Mouse (Mus musculus) kidney, postnatal 25 days (tissue): ENCODE data around the gene Camta2.
A peak's percentile ranks its signal among the peaks of the same experiment; 100 is the strongest.

ENCODE experiments used
- DNase-seq, 2 experiments: peaks; one replicate each; pipeline ENCODE4 v3.0.0; 2021; ENCODE audit warnings: mixed read lengths in 2 of 2

Gene Camta2

GRCm38 (mm10) chr11:70687601-70688199 is at the start of gene Camta2:
TSS of gene Camta2 (minus strand) at chr11:70688105.
- DNase-seq, result peak; percentile 94 to 95

GRCm38 (mm10) chr11:70733256-70733655 is 45.4 kb upstream of the Camta2 start:
- no peak for DNase-seq

DNA sequence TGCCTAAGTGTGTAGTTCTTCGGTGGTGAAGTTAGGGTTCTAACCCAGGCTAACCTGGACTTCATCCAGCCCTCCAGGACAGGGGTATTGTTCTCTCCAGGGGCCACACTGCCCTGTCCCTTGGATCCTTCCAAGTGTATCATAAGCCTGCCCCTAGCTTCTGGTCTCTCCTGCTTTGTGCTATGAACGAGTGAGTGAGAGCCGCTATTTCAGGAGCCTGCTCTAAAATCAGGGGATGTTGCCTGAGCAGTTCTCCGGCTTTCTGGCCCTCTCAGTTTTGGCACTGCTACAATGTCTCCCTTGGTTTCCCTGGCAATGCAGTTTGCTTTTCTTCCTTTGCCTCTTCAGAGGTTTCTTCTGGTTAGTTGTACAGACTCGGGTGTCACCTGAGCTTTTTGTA is 43.3 kb upstream of the Camta2 start:
- peak in 1 of 2 experiments; percentile 29 for DNase-seq

- peak; percentile 68 to 81 for DNase-seq
Observed at GRCm38 (mm10) chr11:70730427-70731038, 42.6 kb upstream of the Camta2 start.

DNA sequence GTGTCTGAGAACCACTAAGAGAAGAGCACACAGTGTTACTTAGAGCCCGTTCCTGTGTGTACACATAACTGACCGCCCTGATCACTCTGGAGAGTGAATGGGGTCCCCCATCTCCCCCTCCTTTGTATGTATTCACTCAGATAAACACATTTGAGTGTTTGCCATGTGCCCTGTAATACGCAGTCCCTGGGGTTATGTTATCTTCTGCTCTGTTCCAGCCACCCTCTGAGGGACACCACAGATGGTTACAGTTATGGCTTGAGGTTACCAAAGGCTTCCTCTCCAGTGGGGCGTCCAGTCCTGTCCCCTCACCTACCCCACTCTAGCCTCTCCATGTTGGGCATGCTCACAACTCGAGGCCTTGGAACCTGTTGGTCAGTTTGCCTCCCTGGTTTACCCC is 39.5 kb upstream of the Camta2 start:
- no peak for DNase-seq

- DNase-seq, result no peak
Observed at GRCm38 (mm10) chr11:70726585-70726984, 38.7 kb upstream of the Camta2 start.

- peak; percentile 49 to 62 for DNase-seq
Observed at GRCm38 (mm10) chr11:70724706-70725105, 36.8 kb upstream of the Camta2 start.

DNA sequence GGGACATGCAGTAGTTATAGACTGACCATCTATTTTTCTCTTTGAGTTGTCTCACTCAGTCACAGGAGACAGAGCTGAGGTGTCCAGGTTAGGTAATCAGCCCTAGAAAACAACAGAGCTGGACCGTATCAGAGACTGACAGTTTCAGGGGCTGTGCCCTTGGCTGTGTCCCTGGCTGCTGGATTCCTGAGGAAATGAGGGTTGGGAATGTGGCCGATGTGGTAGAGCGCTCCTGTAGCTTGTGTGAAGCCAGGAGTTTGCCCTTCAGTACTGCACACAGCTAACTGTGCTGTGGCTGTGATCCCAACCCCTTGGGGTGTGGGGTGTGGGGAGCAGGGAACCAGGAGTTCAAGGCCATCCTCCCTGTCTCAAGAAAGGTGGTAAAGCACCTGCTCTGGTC is 33.2 kb upstream of the Camta2 start:
- peak in 1 of 2 experiments; percentile 42 for DNase-seq

GRCm38 (mm10) chr11:70720567-70720966 is 32.7 kb upstream of the Camta2 start:
- DNase-seq, result peak in 1 of 2 experiments; percentile 13

GRCm38 (mm10) chr11:70718481-70718880 is 30.6 kb upstream of the Camta2 start:
- no peak for DNase-seq

GRCm38 (mm10) chr11:70715832-70716231 is 27.9 kb upstream of the Camta2 start:
- no peak for DNase-seq

GRCm38 (mm10) chr11:70713222-70713621 is 25.3 kb upstream of the Camta2 start:
- DNase-seq, result no peak

- no peak for DNase-seq
Observed at GRCm38 (mm10) chr11:70711026-70711425, 23.1 kb upstream of the Camta2 start.

DNA sequence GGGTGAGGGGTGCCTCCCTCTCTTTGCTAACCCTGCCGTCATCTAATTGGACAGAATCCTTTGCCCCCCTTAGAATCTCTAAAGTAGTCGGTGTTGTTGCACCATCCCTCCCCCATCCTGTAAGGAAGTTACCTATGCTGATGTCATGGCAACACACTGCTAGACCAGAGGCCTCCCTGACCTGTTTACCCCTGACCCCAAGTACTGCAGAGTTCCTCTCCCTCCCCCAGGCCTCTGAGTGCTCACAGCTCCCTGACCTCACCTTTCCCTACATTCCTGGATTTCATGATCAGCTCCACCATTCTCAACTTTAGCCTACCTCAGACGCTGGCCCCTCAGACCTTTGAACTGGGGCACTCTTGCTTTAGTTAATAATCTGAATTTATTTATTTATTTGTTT is 18.2 kb upstream of the Camta2 start:
- DNase-seq, result peak in 1 of 2 experiments; percentile 34

DNA sequence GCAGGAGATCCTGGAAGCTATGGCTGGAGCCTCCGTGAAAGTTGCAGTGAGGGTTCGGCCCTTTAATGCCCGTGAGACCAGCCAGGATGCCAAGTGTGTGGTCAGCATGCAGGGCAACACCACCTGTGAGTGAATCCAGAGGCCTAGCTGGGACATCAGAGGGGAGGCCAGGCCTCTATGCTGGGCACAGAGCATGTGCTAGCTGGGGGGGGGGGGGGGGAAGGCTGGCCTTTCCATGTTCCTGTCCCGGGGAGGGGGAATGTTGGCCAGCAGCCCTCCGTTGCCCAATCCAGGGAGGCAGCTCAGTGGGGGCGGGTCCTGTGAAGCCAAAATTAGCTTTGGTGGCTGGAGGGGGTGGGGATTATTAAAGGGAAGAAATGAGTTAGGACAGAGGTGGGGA is 14.9 kb upstream of the Camta2 start:
- DNase-seq, result peak in 1 of 2 experiments; percentile 50

DNA sequence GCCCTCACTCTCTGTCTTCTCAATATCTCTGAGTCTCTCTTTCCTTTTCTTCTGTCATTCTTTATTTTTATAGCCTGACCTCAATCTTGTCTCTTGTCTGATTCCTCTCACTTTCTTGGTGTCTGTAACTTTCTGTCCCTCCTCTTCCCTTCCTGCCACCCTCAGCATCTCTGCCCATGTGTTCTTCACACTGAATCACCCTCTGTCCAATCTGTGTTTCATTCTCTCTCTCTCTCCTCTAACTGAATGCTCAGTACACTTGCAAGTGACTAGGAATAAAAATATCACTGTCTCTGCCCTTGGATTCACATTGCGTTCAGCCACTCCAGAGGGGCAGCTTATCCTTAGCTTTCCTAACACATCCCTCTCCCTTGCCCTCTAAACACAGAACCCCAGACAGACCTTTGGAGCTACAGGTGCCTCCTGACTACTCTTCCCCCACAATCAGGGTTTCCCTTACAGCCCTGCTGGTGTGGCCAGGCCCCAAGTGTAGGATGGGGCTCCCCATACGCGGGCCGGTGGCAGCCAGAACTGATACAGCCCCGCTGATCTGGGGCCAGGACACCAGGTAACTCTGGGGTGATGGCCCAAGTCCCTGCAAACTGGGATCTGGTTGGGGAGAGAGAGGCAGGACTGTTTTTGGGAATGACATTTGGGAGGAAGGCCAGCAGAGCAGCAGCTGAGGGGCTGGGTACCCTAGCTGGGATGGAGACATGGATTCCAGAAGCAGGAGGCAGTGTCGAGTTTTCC is 14.3 kb upstream of the Camta2 start:
- peak in 1 of 2 experiments; percentile 28 for DNase-seq

DNA sequence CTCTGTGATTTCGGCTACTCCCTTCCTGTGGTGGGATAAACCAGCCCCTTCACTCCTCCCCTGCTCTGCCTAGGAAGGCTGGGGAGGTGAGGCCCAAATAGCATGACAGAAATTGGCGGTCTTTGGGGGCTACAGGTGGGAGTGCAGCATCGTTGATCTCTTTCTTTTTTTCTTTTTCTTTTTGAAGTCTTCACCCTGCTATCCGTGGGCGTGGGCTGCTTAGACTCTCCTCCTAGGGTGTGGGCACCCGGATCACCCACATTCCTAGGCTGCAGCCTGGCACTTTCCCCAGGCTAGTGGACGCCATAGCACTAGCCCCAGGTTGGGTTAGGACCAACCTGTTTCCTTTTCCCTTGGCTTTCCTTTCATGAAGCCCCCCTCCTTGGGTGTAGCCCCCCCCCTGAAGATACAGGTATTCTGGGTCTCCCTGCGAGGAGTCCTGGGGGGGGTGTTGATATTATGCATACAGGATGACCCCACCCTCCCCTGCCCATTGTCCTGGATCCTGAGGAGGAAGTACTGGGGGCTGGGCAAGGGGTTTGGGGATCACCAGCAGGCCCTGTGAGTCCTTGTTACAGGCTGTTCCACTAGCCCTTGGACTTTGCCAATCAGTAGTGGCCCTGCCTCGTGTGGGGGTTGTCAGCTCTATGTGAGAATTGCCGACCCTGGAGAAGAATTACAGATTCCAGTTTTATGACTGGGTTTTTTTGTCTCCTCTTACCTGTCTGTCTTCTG is 13.5 kb upstream of the Camta2 start:
- DNase-seq, result peak; percentile 24 to 59

DNA sequence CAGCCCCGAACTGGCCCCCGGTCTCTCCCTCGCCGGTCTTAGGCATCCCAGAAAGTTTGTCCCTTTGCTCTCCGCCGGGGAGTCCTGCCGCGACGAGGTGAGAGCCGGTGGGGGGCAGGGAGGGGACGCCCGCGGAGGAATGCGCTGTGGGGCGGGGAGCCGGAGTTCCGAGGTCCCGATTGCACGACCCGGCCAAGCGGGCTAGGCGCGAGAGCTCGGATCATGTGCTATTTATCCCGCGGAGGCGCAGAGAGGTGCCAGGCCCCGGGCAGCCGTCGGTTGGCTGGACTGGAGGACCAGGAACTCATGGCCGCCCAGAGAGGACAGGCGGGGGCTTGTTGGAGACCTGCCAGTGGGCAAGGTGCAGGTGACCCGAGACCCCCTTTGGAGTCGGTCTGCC is 12.7 kb upstream of the Camta2 start:
- DNase-seq, result peak; percentile 85 to 93

DNA sequence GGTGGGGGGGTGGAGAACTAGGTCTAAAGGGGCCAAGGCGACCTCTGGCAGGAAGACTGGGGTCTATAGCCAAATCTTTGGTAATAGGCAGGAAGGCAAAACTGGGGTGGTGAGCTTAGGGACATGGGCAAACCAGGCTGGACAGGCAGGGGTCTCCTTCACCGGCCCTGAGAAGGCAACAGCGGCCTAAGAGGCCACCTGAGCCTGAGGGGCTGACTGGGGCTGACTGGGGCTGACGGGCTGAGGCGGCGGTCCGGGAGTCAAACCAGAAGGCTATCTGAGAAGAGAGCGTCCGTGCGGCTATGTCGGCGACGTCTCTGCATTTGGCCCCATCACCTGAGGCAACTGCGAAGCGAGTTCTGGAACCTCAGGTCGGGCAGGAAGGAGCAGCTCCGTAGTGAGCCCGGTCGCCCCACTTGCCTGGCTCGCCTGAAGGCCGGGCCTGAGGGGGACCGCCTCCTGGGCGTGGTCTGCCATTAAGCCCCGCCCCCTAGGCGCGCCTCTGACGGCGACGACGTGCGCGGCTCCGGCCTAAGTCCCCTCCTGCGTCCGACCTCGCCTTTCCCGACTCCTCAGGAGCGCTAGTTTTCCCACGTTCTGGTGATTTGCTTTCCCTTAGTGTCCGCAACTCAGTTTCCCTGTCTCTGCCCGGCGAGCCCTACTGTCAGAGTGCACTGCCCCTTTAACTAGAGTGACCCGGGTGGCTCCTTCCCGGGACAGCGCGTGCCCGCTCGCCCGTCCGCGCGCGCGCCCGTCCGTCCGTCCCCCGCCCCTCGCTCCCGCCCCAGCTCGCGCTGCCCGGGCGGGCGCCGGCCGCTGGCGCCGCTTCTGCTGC is 12.0 kb upstream of the Camta2 start, which contains the start of the genes Inca1 and Kif1c:
Inca1 (minus strand) TSS at position 434 of the 835 bp plus-strand sequence.
Kif1c (plus strand) TSS at position 827 of the 835 bp plus-strand sequence.
- peak; percentile 95 to 96 for DNase-seq

- peak in 1 of 2 experiments; percentile 21 for DNase-seq
Observed at GRCm38 (mm10) chr11:70699051-70699450, 11.1 kb upstream of the Camta2 start.

- DNase-seq, result peak in 1 of 2 experiments; percentile 20
Observed at GRCm38 (mm10) chr11:70697376-70697775, 9.5 kb upstream of the Camta2 start.

DNA sequence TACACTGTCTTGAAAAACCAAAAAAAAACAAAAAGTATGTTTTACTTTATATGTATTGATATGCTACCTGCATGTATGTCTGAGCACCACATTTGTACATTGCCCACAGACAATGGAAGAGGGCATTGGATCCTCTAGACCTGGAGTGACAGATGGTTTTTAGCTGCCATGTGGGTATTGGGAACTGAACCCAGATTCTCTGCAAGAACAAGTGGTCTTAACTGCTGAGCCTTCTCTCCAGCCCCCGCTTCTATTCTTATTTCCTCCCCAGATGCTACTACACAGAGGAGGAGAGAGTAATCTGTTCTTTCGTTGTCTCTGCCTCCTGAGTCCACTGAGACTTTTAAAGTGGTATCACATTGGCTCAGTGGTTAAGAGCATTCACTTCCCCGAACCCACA is 5.6 kb upstream of the Camta2 start:
- DNase-seq, result no peak
